Mouse (Mus musculus): ENCODE results near the gene Zcchc24. TPM values are rescaled to one million over a fixed set of nuclear protein-coding genes. Genes with fewer than 3 reads are reported as not detected.

Gene Zcchc24
- total RNA-seq, 2 experiments from 2014 or later: 47.0 TPM

DNA sequence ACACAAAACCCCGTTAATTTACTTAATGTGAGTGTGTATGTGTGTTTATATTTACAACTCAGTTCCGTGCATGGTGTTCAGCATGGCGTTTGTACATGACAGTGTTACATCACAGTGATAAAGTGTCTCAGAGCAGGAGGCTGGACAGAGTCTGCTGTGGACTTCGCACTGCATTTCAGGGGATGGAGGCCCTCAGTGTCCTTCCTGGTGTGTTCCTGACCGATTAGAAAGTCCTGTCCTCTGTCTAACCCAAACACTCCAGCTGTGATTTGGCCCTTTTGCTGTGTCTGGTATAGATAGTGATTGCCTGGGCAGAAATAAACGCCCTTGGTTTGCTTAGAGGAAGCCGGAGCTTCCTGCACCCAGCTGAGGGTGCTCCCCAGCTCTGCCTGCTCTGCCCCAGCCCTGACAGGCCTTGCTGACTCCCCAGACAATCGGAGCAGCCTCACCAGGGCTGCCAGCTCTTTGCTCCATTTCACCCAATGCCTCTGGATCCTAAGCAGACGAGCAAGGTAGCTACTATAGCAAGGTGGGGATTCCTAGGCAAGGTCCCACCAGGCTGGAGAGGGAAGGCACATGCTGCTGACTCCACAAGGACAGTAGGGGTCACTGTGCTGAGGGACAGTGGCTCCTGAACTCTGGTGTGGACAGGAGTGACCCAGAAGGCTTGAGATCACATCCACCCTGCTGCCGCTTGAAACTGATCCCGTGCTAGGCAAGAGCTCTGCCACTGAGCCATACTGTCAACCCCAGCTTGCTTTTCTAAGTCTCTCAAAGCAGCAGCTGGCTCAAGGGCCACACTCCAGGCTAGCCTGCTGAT lies 23.3 kb downstream of the Zcchc24 start:
- no peak for DNase-seq (ENCODE audit: extremely low spot score in 1 of 2, low spot score in 2 of 2)
- Histone ChIP-seq H3K27ac (peak overlapping the region; percentile 38), H3K4me3 (no peak overlapping the region)
- intact Hi-C loops (cut with DNase I): no loop called here
- TF ChIP-seq CTCF (IDR thresholded peaks at IDR 0.05): peak; percentile 3; the same call in 1 of the 2 replicates

DNA sequence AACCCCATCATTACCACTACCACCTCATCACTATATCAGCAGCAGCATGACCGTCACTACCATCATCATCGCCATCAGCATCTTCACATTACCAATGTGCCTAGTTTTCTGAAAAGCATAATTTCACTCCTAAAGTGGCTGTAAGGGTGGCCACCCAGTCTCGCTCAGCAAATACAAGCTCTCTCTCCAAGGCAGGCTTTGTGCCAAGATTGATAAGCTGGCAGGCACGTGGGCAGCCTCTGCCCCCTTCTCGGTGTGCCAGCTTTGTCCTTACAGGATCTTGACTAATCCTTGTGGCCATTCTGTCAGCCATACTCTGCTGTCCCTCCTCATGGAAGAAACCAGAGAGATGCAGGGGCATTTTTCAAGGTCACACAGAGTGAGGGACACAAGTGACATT lies 25.9 kb downstream of the Zcchc24 start:
- no peak for DNase-seq (ENCODE audit: extremely low spot score in 1 of 2, low spot score in 2 of 2)
- H3K4me3 ChIP-seq: no peak overlapping the region
- no peak for TF ChIP-seq CTCF (IDR thresholded peaks at IDR 0.05)
- H3K27ac ChIP-seq: no peak overlapping the region
- intact Hi-C loops (cut with DNase I): no loop called here

DNA sequence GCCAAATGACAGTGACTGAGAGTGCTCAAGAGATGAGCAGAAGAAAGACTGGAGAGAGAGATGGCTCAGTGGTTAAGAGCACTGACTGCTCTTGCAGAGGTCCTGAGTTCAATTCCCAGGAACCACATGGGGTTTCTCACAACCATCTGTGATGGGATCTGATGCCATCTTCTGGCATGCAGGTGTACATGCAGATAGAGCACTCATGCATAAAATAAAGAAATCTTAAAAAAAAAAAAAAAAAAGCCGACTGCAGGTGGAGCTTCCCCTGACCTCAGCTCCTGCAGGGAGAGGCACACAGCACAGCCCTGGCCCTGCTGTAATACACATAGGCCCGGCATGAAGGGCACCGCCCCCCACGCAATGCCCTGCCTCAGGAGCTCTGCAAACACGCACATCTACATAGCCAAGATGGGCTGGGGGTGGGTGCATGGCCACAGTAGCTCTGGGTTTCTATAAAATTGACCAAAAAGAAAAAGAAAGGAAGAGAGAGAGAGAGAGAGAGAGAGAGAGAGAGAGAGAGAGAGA lies 26.9 kb downstream of the Zcchc24 start:
- Histone ChIP-seq H3K27ac (no peak overlapping the region), H3K4me3 (no peak overlapping the region)
- no peak; the same call in none of the 2 replicates for TF ChIP-seq CTCF (IDR thresholded peaks at IDR 0.05)
- intact Hi-C loops (cut with DNase I): no loop called here
- DNase-seq (ENCODE audit: extremely low spot score in 1 of 2, low spot score in 2 of 2): no peak

DNA sequence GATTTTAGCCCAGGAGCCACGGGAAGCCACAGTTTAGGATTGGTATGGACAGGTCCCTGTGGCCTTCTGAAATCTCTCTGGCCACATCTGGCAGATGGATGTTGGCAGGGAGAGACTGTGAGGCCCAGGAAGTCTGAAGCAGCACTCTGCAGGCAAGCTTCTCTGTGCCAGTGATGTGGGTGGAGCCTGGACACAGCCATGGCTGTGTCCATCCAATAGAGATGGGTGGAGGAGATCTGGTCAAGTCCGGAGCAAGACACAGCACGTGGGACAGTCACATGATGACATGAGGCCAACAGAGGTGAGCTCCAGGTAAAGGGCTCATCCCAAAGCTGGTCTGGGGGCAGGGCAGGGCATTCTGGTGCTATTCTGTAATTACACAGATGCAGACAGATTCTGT lies 27.6 kb downstream of the Zcchc24 start:
- TF ChIP-seq CTCF (IDR thresholded peaks at IDR 0.05): no peak
- intact Hi-C loops (cut with DNase I): no loop called here
- DNase-seq (ENCODE audit: extremely low spot score in 1 of 2, low spot score in 2 of 2): no peak
- peak overlapping the region; percentile 76 for H3K27ac ChIP-seq
- H3K4me3 ChIP-seq: no peak overlapping the region

DNA sequence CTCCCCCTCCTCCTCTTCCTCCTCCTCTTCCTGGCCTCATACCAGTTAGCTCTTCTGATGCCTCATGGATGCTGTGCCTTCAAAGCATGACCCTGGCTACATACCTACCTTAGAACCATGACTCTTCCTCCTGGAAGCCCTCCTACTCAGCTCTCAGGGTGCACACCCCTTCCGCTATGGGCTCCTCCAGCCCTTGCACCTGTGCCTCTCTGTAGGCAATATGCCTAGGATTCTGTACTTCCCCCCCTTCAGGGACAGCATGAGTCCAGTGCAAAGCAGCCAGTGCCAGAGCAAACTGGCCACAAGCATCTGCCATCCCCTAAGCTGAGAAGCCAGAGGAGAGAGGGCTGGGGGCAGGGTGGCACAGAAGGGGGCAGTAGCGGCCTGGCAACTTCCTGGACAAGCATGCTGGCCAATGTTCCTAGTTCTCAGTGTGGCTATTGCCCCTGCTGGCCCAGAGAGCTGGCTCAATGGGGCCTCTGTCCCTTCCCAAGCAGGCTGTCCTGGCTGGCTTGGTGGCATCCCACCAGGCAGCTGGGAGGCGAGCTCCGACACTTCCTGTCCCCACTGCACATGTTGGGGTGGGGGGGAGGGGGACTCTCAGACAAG lies 28.8 kb downstream of the Zcchc24 start:
- H3K4me3 ChIP-seq: no peak overlapping the region
- H3K27ac ChIP-seq: peak overlapping the region; percentile 16; the same call in 1 of the 2 replicates
- intact Hi-C loops (cut with DNase I): loop anchor here (1.0 kb wide), 1 partner anchor 27 kb away; no protein-coding TSS in a partner anchor
- DNase-seq (ENCODE audit: extremely low spot score in 1 of 2, low spot score in 2 of 2): peak; percentile 44 to 72
- TF ChIP-seq CTCF (IDR thresholded peaks at IDR 0.05): no peak; the same call in none of the 2 replicates

DNA sequence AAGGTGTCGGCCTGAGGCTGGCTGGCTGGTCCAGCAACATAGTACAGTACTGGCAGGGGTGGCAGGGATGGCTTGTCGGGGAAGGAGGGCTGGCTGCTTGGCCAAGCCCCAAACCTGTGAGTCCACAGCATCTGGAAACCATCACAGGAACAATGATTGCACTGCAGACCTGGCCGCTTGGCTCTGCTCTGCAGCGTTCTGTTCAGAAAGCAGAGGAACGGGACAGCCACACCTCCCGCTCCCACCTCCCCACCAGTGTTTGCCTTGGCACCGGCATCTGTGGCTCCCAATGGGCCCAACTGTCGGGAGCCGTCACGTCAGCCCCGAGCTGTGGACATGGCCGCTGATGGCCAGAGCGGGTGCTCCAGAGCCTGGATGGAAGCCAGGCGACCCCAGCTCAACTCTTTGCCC lies 30.2 kb downstream of the Zcchc24 start:
- Histone ChIP-seq H3K27ac (0 out of 2 replicates have a peak overlapping the region, but pooled peaks have one; percentile 16), H3K4me3 (no peak overlapping the region)
- intact Hi-C loops (cut with DNase I): no loop called here
- peak in 1 of 2 experiments; percentile 33 for DNase-seq (ENCODE audit: extremely low spot score in 1 of 2, low spot score in 2 of 2)
- TF ChIP-seq CTCF (IDR thresholded peaks at IDR 0.05): no peak

DNA sequence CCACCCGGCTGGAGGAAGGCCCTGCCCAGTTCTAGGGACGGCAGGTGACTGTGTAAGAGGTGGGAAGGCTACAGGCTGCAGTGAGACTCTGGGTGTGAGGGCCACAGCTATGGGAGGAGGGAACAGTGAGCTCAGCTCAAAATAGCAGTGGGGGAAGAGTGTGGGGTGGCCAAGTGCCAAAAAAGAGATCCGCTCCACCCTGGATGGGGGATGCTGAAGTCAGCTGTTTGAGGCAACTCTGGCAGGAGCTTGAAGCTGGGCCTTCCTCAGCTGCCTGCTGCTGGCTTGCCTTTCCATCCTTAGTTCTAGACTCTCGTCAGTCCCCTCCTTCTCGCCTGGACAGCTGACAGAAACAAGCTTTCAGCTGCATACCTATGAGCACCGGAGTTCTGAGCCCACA lies 32.2 kb downstream of the Zcchc24 start:
- Histone ChIP-seq H3K27ac (peak overlapping the region; percentile 69), H3K4me3 (no peak overlapping the region)
- no peak for TF ChIP-seq CTCF (IDR thresholded peaks at IDR 0.05)
- intact Hi-C loops (cut with DNase I): no loop called here
- DNase-seq (ENCODE audit: extremely low spot score in 1 of 2, low spot score in 2 of 2): peak; percentile 62 to 75

DNA sequence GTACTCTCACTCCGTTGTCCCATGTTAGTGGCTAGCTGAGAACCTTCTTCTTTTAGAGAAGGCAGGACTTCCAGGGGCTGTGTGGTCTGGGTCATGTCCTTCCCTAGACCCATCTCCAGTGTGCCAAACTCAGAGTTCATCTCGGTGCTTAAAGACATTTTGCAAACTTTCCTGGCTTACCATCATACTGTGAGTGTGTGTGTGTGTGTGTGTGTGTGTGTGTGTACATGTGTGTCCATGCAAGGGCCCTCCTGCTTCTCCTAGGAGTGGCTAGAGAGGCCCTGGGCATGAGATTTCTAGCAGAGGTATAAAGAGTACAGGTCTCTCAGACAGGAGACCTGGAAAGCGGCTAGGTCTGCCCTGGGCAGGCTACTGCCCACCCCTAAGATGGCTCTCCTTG lies 32.7 kb downstream of the Zcchc24 start:
- DNase-seq (ENCODE audit: extremely low spot score in 1 of 2, low spot score in 2 of 2): no peak
- H3K27ac ChIP-seq: peak overlapping the region; percentile 69; the same call in 1 of the 2 replicates
- intact Hi-C loops (cut with DNase I): no loop called here
- TF ChIP-seq CTCF (IDR thresholded peaks at IDR 0.05): no peak
- H3K4me3 ChIP-seq: no peak overlapping the region

DNA sequence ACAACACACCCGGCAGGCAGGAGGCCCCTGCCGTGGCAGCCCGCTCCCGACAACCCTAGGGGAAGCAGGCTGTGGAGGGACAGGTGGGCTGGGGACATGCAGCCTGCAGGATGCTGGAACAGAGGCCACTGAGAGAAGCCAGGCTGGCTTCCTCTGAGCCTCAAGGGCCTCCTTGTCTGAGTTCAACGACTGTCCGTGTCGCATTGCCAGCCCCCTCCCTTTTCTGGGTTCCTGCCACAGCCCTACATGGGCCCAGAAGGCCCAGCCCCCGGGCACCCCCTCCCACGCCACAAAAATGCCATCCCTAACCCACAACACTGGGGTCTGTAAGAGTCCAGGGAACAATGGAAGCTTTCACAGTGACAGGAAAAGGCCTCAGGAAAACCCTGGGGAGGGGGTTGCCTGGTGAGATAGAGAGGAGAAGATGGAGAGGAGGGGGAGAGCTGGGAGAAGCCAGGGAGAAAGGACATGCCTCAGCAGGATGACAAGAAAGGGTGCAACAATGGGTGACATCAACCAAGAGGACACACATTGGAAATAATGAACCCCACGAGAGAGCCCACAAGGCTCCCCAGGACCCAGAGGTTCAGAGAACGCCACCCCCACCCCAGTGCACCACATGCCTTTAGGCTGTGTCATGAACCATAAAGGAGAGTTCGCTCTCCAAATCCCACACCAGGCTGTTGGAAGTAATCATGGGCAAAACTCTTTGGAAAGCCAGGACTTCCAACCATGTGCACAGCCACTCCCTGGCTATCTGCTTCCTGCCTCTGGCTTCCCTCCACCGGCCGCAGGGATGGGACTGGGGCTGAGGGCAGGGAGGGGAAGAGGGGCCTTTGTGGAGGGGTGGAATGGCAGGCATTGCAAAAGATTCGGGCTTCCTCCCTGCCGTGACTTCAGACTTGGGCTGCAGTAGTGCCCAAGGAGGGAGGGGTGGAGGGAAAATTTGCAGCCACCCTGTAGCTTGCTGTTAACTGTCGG lies 33.8 kb downstream of the Zcchc24 start:
- peak in 1 of 2 experiments; percentile 40 for DNase-seq (ENCODE audit: extremely low spot score in 1 of 2, low spot score in 2 of 2)
- Histone ChIP-seq H3K4me3 (no peak overlapping the region), H3K27ac (peak overlapping the region; percentile 38)
- no peak for TF ChIP-seq CTCF (IDR thresholded peaks at IDR 0.05)
- intact Hi-C loops (cut with DNase I): no loop called here

DNA sequence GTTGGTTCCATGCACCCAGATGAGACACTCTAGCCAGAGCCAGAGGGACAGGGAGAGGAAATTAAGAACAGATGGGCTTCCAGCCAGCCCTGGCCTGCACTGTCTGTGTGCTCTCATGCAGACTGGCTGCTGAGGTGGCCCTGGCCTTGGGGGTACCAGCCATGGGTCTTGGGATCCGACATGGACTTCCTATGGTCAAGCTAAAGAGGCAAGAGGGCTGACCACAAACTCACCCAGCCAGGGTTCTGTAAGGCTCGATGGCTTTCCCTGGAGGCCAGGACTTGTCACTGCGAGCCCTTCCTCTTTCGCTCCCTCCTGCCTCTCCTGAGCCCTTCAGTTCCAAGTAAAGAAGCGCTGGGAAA lies 41.7 kb downstream of the Zcchc24 start:
- H3K27ac ChIP-seq: 0 out of 2 replicates have a peak overlapping the region, but pooled peaks have one; percentile 15
- TF ChIP-seq CTCF (IDR thresholded peaks at IDR 0.05): no peak
- no peak overlapping the region for H3K4me3 ChIP-seq
- no peak for DNase-seq (ENCODE audit: extremely low spot score in 1 of 2, low spot score in 2 of 2)
- intact Hi-C loops (cut with DNase I): loop anchor here (5.0 to 10.0 kb wide), 2 partner anchors 40 to 148 kb away; partner anchors contain the start of gene Zcchc24
